Mouse (Mus musculus): ENCODE results near the gene Nipal3. TPM values are rescaled to one million over a fixed set of nuclear protein-coding genes. Genes with fewer than 3 reads are reported as not detected.

Nipal3 gene
- polyA plus RNA-seq, 3 experiments from 2014 or later: 10.0 to 18.2 (median 13.6) TPM

DNA sequence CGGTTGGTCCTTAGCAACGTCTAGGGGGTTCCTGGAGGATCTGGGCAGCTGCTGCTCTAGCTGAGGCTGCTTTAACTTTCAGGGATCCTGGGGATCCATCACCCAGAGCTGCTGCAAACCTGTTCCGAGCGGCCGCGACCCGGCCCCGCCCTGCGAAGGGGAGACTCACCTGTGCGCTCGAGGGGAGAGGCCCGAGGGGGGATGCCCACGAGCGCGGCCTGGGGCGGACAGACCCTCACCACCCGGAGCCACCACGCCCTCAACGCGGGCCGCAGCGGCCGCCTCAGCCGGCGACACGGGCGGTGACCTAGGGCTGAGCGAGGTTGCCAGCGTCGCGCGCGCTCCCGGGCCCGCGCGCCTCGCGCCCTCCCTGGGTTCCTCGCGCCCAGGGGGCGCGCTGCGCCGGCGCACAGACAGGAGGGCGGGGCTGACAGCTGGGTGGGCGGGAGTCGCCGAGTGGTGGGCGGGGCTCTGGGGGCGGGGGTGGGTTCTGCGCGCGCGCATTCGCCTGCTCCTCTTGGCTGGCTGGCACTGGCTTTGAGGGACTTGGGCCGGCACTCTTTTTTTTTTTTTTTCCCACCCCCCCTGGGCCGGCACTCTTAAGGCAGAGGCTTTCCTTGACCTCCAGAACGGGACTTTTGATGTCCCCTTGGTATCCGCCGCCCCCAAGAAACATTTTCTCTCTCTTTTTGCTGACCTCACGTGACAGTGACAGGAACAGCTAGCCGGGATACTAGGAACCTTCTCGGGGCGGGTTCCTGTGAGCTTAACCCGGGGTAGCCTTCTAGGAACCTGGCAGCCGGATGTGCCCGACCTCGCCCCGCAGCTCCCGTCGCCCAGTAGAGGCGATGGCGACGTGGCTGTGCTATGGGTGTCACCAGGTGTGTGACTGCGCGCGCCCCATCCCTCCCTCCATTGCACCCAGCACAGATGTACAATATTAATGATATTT, 61.1 kb downstream of the Nipal3 start, which contains the start of gene Rcan3:
TSS of gene Rcan3 (minus strand) at position 411 of the 952 bp plus-strand sequence.
- ATAC-seq: peak; percentile 79

DNA sequence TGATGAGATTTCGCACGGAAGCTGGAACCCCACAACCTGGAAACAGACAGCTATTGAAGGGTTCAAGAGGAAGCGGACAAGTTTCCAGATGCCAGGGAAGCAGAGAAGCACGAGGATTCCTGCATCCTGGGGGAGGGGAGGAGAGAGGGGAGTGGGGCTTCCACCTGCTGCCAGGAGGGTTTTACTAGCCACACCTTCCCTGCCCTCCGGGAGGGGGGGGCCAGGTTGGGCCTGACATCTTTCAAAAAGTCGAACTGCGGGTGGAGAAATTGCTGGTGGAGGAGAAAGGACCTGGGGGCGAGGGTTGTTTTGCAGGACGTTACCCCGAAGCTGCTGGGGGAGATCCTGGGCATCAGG, 61.8 kb downstream of the Nipal3 start:
- no peak for ATAC-seq

DNA sequence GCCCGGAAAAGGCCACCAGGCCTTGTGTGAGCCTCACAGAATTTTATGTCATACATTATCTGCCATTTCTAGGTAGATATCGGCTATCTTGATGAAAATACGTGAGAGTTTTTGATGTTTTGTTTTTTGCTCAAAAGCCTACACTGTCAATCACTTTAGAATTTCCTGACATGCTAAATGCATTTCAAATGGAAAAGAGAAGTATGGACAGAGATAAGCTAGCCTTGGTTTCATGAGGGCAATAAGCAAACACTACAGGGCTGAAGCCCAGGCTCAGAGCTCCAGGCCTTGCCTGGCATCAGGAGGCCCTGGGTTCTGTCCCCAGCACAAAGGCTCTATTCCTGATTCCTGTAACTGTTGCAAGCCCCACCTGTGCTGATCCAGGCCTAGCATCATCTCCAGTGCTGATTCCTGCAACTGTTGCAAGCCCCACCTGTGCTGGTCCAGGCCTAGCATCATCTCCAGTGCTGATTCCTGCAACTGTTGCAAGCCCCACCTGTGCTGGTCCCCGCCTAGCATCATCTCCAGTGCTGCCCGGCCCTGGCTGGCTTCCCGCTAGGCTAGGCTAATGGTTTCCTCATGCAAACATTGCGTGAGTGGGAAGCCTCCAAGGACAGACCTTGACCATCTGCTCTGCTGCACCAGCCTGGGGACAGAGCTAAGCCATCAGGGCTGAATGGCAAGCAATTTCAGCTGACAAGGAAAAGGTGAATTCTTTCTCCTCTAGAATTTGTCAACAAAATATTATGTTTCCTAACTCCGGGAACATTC, 64.7 kb downstream of the Nipal3 start:
- no peak for ATAC-seq

DNA sequence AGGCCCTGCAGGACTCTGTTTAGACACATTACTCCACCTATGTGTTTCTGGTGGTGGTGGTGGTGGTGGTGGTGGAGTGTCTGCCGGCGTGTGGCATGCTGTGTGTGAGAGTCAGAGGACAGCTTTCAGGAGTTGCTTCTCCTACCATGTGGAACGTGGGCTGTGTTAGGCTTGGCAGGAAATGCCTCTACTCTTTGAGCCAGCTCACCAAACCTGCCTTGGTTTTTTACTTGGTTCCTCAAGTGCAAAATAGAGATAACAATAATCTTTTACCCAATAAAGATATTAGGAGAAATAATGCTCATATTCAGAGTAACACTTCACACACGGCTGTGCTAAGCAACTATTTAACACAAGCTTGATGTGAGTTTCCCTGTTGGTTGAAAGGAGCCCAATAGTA, 65.5 kb downstream of the Nipal3 start:
- ATAC-seq: no peak

DNA sequence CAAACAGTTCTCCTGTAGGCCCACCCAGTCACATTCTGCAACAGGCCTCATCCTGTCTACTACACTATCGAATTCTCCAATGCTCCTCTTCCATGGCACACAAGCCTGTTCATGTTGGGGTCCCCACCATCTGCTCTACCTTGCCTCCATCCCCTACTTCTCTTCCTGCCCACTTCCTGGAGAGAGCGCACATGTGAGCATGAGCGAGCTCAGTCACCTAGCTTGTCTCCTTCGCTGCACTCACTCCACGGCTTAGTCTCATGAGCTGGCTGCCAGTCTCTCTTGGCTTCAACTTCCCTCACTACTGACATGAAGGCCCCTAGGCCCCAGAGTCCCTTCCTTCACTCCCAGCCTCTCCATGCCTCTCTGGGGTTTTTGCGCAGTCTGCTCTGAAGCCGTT, 68.3 kb downstream of the Nipal3 start:
- no peak for ATAC-seq

DNA sequence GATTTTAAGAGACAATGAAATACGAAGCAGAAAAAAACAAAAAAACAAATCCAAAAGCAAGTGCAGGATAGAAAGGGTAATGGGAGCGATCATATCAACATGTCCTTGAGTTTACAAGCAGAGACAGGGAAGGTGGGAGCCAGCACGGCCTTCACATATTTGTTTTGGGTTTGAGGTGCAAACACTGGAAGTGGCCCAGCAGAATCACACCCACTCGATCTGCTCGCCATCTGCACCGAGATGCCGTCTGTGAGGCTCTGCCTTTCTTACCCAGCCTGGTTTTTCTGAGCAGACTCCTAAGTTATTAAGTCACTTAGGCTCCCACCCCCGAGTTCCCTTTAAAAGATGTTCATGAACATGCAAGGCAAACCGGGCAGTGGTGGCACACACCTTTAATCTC, 69.2 kb downstream of the Nipal3 start:
- ATAC-seq: no peak

DNA sequence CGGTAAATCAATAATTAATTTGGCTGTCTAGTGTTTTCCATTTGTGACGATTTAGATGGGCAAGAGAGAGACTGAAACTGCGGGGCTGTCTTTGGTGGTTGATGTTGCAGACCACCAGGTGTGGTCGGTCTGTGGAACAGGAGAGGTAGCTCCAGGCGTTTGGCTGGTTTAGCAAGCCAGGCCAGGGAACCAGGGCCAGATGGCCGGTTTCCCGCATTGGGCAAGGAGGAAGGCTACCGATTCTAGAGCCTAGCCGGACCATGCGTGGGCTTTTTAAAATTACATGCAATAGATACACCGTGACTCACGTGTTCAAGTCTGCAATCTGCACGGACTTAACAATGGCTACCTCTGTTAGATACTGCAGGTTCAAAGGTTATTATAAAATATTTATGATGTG, 73.9 kb downstream of the Nipal3 start:
- no peak for ATAC-seq

DNA sequence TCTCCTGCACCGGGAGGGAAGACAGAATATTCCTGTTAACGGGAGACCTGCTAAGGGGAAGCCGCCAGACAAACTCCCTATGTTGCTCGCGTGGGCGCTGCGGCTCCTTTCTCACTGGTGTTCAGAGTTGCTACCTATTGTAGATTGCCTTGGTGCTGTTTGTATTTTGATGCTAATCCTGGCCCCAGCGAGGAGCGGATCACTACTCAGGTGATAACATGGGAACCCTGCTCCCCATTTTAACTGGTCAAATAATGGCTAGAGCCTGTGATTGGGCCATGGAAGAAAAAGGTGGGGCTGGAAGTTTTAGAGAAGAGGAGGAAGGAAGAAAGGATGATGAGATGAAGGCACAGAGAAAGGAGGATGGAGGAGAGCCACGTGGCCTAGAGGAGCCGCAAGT, 74.4 kb downstream of the Nipal3 start:
- no peak for ATAC-seq

DNA sequence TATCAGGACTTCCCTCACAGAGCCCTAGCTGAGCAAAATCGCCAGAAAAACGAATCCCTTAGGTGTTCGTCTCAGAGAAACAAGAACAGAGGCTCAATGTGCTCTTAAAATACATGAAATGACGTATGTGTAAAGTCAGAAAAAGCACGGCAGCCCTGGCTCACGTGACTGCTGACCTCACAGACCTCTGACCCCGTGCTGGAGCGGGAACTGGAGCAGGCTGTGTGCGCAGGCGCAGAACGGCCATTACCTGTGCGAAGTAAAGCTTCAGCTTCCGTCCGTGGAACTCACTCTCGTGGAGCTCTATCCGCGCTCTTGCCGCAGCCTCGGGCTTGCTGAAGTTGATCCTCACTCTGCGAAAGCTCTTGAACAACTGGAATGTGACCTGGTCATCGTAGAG, 74.8 kb downstream of the Nipal3 start:
- ATAC-seq: no peak

DNA sequence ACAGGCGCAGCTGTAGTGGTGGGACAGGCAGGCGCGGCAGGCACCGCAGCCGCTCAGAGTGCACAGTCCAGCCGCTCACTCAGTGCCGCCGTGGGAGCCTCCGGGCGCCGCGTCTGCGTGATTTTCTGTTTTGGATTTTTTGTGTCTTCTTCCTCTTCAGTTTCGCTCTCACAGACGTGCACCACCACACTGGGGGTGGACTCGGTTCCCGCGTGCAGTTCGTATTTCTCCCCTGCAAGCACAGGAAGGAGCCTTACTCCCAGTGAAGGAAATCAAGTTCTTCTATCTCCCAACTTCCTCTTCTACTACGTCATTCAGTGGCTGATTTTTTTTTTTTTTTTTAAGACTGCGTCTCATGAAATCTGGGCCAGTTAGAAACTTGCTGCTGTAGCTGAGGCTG, 78.5 kb downstream of the Nipal3 start:
- peak; percentile 52 for ATAC-seq

DNA sequence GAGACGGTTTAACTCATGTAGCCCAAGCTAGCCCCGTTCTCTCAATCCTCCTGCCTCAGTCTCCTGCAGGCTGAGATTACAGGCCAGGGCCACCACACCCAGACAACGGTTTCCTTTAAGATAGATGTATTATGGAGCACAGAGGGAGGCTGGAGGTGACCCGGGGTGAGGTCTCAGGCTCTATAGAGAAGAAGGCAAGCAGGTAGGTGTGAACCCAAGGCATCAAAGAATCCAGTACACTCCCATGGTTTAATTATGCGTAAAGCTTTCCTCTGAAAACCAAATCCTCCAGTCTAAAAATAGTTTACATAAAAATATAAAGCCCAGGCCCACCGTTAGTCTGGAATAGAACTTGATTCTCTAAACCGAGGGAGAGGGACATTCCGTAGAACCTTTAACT, 81.3 kb downstream of the Nipal3 start:
- no peak for ATAC-seq

DNA sequence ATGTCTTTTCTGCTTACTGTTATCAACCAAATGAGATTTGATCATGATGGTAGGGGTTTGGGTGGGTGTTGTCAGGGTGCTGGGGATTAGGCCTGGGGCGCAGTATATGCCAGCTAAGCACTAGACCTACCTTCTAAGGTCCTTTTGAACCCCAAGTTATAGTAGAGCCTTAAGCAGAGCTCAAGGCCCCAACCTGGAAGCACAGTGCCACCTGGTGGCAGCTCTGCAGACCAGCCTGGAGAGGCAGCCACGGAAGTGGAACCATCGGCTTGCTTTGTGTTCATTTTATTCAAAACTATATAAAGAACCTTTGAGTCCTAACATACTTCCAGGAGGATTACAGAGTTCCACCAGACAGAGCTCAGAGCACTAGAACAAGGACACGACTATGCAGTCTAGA, 83.2 kb downstream of the Nipal3 start:
- ATAC-seq: peak; percentile 86

DNA sequence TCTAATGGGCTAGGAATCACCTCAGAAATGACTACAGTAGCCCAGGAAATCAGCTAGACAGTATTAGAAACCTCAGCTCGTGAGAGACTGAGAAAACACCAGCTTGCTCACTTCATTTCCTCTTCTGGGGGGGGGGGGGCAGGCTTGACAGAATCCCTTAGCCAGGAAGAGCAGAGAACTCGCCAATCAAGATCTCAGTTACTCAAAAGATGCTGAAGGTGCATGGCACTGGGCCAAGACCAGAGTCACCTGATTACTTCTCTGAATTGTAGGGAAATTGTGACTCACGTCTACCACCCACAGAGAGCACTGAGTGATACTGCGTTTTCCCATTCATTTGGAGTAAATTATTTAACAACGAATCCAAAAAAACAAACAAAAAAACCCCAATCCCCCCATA, 88.7 kb downstream of the Nipal3 start:
- ATAC-seq: peak; percentile 95

DNA sequence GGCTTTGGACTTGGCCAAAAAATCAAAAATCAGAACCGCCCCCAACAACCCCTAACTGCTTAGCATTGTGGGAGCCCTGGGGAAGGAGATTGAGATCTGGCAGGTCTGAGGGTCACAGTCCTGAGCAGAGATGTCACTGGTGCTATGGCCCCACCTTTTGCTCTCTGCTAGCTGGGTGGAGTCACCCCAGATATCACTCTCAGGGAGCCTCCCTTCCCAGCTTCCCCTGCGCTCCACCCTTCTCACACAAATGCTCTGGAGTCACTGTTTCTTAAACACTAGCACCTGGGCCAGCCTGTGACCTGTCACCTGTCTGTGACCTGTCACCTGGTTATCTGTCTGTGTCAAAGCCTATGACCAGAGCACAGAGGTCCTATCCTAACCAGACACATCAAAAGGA, 89.9 kb downstream of the Nipal3 start:
- ATAC-seq: no peak

DNA sequence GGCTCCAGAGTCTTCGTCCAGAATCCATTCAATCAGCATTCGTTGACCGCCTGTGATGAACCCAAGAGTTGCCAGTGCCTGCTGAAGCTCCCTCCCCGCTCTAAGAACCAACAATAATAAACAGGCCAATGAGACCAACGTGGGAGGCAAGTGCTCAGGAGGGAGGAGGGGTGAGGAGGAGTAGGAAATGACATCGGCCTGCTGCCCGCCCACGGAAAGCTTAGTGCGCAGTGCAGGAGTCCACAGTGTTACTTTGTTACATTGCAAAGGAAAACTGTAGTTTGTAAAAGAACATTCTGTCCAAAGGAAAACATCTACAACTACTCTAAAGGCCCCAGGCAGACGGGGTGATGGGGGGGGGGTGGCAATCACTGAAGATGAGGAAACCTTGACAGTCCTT, 90.8 kb downstream of the Nipal3 start:
- ATAC-seq: peak; percentile 20

DNA sequence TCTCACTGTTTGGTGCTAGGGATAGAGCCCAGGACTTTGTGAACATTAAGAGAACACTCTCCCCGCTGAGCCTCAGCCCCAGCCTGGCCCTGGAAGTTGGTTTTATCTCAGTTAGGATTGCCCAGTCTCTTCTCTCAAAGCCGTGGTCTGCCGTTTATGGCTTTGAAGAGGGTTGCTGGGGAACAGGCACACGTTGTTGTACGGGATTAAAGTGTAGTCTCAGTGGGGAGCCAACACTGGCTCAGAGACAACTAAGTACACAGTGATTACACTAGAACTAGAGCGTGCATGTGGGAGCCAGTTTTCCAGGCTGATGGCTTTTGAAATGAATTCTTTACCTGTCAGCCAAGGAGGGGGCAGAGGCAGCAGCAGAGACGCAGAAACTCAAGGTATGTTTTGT, 93.0 kb downstream of the Nipal3 start:
- ATAC-seq: no peak

DNA sequence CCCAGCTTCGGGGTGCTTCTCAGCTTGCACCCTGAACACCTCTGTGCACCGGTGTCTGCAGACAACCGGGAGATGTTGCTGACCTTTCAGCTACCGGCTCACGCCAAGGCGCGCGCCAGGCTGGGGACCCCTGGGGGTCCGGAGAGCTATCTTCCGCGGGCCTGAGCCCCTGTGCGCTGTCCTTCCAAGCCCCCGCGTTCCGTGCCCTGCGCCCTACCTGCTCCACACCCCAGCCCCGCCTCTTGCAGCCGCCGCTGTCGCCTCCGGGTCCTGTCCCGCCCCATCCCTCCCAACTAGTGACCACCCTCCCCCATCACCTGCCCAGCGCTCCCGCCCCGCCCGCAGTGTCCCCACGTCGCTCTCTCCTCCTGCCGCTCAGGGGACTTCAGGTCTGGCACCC, 96.8 kb downstream of the Nipal3 start, which contains the start of gene Ncmap:
TSS of gene Ncmap (minus strand) at position 237 of the 400 bp plus-strand sequence.
- peak; percentile 28 for ATAC-seq

DNA sequence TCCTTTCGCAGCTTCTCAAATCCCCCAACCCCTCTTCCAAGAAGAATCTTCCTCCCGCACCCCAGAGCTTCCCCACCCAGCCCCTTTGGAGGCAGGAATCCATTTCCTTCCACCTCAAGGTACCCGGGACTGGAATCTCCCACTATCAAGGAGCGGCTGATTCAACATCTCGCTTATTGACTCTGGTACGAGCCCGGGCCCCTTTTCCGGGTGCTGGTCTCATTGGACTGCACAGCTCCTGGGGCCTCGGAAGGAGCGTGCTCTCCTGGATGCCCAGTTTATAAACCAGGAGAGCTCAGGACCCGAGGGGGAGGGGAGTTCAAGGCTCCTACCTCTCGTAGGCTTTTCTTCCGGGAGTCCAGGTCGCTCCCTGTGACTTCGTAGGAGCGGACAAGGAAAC, 97.3 kb downstream of the Nipal3 start:
- ATAC-seq: no peak

DNA sequence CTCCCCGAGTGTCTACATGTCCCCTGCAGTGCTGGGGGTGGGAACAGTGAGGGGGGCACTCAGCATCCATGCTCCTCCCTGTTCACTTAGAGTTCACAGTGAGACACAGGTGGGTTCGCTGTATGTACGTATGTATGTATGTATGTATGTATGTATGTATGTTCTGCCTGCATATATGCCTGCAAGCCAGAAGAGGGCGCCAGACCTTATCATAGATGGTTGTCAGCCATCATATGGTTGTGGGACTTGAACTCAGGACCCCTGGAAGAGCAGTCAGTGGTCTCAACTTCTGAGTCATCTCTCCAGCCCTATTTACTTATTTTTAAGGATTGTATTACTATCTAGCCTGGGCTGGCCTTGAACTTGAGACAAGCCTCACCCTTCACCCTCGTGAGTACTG, 98.5 kb downstream of the Nipal3 start:
- ATAC-seq: no peak

Measured in inflammation-experienced regulatory T-cells, adult 6 months (primary cell).